Mouse (Mus musculus) leukemia stem cell, adult 10-12 weeks (primary cell): ENCODE measurements around the gene Larp1b. TPM values are rescaled to one million over a fixed set of nuclear protein-coding genes. Genes with fewer than 3 reads are reported as not detected.

Experiments
- polyA plus RNA-seq: library from polyadenylated mRNA; stranded (reverse); fragments of >175 nt; gene quantifications from 2 replicates; pipeline ENCODE4 v1.2.3, GENCODE M21; 2012; ENCODE audit warnings: low replicate concordance

Larp1b gene
- polyA plus RNA-seq: 27.0 and 50.4 TPM in 2 replicates

DNA sequence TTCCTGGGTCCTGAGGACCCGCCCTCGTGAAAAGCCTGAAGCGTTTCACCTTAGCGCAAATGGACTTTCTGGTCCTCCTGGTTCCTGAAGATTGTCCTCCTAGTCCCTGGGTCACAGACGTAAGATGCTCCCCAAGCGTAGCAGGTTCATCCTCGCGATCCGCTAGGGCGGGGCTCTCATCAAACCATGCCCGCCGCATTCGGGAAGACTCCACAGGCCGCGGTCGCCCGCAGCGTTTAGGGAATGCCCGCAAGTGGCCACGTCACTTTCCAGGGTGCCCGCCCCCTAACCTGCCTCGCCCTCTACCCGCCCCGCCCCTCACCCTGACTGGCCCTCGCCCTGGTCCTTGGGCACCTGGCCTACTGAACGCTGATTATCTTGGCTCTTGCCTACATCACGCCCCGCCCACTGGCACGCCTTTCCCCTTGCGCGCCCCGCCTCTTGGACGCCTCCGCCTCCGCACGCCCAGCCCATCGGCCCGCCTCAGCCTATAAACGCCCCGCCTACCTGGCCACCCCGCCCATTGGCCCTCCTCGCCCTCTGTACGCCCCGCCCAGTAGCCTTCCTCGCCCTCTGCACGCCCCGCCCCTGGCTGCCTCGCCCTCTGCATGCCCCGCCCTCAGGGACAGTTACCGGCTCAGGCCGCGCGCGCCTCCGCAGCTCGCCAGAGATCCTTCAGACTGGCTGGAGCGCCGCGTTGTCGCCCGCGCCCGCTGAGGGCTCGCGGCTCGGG, at the start of gene Larp1b:
Gene Larp1b (plus strand): TSS at position 659 of the 733 bp plus-strand sequence.

DNA sequence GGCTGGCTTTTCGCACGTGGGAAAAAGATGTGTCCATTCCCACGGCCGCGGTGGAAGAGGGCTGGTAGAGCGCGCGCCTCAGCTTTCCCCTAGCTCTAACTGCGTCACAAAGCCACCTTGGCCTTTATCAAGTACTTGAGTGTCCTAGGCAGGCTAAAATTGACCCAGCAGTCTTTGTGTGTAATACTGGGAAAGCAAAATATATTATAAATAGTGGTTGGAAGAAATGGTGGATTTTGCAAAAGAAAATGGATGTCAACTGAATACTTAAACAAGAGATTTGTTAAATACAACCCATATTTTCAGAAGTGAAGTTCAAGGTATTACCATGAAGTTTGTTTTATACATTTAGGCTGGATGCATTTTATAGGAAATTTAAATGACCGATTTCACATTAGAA, 47.2 kb upstream of the Larp1b start, which contains the start of gene 1700034I23Rik:
Gene 1700034I23Rik (minus strand): TSS at position 101 of the 400 bp plus-strand sequence.

DNA sequence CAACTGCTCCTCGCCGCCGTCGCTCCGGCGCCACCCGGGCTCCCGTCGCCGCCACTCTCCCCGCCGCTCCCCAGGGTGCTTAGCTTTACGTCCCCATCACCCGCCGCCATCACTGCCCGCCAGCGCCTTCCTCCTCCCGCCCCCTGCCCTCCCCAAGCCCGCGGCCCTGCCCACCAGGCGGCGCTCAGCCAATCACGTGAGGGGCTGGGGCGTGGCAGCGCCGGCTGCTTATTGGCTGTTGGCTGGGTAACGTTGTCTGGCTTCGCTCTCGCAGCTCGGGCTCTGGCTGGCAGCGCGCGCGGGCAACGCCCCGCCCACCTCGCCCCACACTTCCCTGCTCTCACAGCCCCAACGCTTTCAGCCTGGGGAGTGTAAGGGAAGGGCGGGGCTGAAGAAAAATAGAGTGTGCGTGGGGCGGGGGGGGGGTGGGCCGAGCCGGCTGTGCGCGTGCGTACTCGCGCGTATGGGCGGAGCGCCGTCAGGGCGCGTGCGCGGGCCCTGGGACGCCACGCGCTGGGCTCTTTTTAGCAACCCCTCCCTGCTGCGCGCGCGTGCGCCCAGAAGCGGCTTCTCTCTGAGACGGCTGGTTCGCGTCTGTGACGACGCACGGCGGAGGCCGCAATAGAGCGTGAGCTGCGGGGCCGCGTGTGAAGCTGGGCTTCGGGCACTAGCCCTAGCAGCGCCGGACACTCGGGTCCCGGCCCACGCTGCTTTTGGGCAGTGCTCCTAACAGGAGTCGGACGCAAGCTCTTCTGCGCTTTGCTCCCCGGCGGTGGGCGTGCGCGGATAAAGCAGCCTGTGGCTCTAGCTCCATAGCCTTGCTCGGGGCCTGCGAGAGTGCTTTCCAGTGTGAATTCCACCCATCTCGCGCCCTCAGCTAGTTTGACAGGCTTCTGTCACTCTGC, 133.5 kb downstream of the Larp1b start, which contains the start of gene Pgrmc2:
Gene Pgrmc2 (minus strand): TSS at position 162 of the 905 bp plus-strand sequence.

Other genes with a start within 250 kb of the Larp1b start
- not detected in 2 replicates for gene Slc25a31, start 241.0 kb upstream of the Larp1b start, polyA plus RNA-seq
- 7.4 and 11.5 TPM in 2 replicates for gene Hspa4l, start 205.3 kb upstream of the Larp1b start, polyA plus RNA-seq
- gene Plk4, start 149.8 kb upstream of the Larp1b start, polyA plus RNA-seq: 15.7 and 16.9 TPM in 2 replicates
- 0.82 and 1.5 TPM in 2 replicates for gene Mfsd8, start 102.9 kb upstream of the Larp1b start, polyA plus RNA-seq
- gene Abhd18, start 102.9 kb upstream of the Larp1b start, polyA plus RNA-seq: 0.12 and 0.68 TPM in 2 replicates
- gene 1700034I23Rik, start 47.3 kb upstream of the Larp1b start, polyA plus RNA-seq: not detected in 2 replicates
- gene Pgrmc2, start 133.2 kb downstream of the Larp1b start, polyA plus RNA-seq: 18.1 and 27.0 TPM in 2 replicates